Mouse (Mus musculus): ENCODE data around the gene Itpkc. TPM values are rescaled to one million over a fixed set of nuclear protein-coding genes. Genes with fewer than 3 reads are reported as not detected.

The Itpkc gene
- polyA plus RNA-seq, 1 experiment from 2014 or later: 7.9 TPM

DNA sequence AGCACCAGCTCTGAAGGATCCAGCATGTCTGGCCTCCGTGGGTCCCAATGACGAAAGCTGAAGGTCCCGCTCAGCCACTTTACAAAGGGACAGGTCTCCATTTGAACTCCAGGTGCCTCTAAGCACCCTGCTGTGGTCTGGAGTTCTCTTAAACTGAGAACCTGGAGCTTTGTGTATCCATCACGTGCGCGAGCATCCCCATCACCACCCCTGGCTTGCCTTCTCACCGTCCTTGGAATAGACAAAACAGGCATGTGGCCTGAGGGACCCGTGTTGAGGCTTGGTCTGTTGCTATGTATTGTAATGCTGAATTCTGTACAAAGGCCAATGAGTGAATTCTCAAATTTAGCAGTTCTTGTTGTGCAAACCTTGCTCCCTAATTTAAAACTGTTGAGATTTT lies 29.7 kb downstream of the Itpkc start:
- no peak overlapping the region for H3K27ac ChIP-seq
- peaks cover 19% of the 10 kb centered on the region for H3K4me1 ChIP-seq
- H3K36me3 ChIP-seq: peaks cover 66% of the 10 kb centered on the region
- H3K27me3 ChIP-seq (ENCODE audit: low read depth, poor library complexity, severe bottlenecking): no peaks in the 10 kb centered on the region
- no peak for DNase-seq (ENCODE audit: low spot score)
- H3K4me3 ChIP-seq: no peak overlapping the region
- 93% methylated on average over 8 of the region's 8 CpGs for WGBS
- no peaks in the 10 kb centered on the region for H3K9me3 ChIP-seq (replicated peaks)

DNA sequence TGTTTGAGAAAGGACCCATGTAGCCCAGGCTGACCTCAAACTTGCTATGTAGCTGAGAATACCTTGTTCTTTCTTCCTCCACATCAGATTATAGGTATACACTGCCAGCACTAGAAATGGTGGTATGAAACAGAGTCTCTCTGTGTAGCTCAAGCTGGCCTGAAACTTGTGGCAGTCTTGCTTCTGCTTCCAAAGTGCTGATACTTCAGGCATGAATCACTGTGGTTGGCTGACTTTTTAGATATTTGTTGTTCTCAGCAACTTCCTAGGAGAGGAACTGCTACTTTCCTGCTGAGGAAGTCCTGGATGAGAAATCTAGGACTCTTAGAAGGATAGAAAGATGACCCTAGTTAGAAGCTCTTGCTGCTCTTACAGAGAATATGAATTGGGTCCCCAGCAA lies 30.1 kb downstream of the Itpkc start:
- Histone ChIP-seq H3K4me3 (no peak overlapping the region), H3K4me1 (peaks cover 22% of the 10 kb centered on the region), H3K9me3 (replicated peaks) (no peaks in the 10 kb centered on the region), H3K27ac (no peak overlapping the region), H3K36me3 (peaks cover 66% of the 10 kb centered on the region), H3K27me3 (ENCODE audit: low read depth, poor library complexity, severe bottlenecking) (no peaks in the 10 kb centered on the region)
- DNase-seq (ENCODE audit: low spot score): no peak

DNA sequence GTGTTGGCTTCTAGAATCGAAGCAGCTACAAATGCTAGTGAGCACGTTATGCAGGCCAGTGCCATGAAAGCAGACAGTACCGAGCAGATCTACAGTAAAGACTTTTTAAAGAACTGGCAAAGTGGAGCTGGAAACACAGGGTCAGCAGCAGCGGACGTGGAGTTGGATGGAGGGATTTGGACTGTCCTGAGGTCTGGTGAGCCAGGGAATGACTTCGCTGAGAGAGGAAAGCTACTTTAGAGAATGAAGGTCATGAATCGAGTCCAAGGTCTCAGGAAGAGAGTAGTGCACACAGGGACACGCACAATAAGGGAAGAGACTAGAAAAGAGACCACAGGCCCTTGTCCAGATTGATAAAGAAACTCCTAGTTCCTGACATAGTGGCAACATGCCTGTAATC lies 30.8 kb downstream of the Itpkc start:
- Histone ChIP-seq H3K9me3 (replicated peaks) (no peaks in the 10 kb centered on the region), H3K27me3 (ENCODE audit: low read depth, poor library complexity, severe bottlenecking) (no peaks in the 10 kb centered on the region), H3K4me1 (peaks cover 22% of the 10 kb centered on the region), H3K27ac (no peak overlapping the region), H3K36me3 (peaks cover 66% of the 10 kb centered on the region), H3K4me3 (no peak overlapping the region)
- 95% methylated on average over 8 of the region's 8 CpGs for WGBS
- DNase-seq (ENCODE audit: low spot score): no peak

DNA sequence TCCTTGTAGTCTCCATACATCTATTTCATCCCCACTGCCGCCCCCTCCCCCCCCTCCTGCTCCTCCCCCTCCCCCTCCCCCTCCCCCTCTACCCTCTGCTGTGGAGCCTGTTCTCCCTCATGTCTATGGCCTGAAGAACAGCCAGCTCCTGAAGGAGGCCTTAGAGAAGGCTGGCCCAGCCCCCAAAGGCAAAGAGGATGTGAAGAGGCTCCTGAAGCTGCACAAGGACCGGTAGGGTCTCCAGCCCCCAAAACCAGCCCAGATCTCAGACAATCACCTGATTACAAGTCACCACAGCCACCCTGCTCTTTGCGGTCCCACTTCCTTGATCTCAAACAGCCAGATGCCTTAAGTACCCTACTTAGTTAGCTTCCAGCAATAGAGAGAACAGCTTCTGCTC lies 31.3 kb downstream of the Itpkc start:
- Histone ChIP-seq H3K9me3 (replicated peaks) (no peaks in the 10 kb centered on the region), H3K36me3 (peaks cover 66% of the 10 kb centered on the region), H3K4me3 (no peak overlapping the region), H3K27ac (peak overlapping the region; percentile 56), H3K4me1 (peaks cover 22% of the 10 kb centered on the region), H3K27me3 (ENCODE audit: low read depth, poor library complexity, severe bottlenecking) (no peaks in the 10 kb centered on the region)
- WGBS: 89% methylated on average over 3 of the region's 3 CpGs
- DNase-seq (ENCODE audit: low spot score): no peak

DNA sequence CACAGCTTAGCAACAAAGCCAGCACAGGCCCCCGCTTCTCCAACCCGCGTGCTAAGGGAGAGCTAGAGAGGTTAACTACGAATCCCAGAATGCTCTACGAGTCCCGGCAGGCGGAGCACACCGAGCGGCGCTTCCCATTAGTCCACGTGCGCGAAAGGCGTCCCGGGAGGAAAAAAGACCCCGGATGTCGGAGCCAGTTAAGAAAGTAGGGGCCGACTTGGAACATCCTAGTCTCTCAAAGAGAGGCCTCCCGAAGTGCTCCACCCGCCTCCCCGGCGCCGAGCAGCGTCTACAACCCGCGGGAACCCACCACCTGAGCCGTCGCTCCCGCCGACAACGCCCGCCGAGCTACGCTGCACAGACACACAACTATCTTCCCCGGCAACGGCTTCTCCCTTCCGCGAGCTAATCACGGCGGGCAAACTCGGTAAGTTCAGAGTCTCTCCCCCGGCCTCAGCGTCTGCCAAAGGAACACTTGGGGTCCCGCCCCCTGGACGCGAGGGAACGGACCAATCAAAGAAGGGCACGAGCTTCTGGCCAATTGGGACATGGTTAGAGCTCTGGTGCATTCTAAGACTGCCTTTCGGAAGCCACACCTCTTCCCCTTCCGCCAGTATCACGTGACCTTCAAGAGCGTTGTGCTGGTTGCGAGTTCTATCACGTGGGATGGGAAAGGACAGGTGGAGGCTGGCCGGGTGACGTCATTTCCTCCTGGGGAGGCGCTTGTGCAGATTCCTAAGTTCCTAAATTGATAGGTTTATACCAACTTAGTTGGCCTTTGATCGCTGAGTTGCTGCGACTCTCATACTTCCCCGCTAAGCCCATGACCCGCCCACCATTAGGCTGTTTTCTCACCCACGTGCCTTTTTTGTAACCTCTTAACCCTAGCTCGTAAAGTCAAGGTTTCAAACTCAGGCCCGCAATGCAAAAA lies 32.5 kb downstream of the Itpkc start, which contains the start of the genes BC024978 and Snrpa:
TSS of gene BC024978 (plus strand) at position 101 of the 931 bp plus-strand sequence.
TSS of gene Snrpa (minus strand) at position 591 of the 931 bp plus-strand sequence.
- Histone ChIP-seq H3K4me1 (peaks cover 22% of the 10 kb centered on the region), H3K27me3 (ENCODE audit: low read depth, poor library complexity, severe bottlenecking) (no peaks in the 10 kb centered on the region), H3K4me3 (peak within 1 kb of the TSS; percentile 92), H3K9me3 (replicated peaks) (no peaks in the 10 kb centered on the region), H3K36me3 (peaks cover 68% of the 10 kb centered on the region), H3K27ac (peak within 1 kb of the TSS; percentile 98)
- under 1% methylated on average over 64 of the region's 64 CpGs for WGBS
- DNase-seq (ENCODE audit: low spot score): peak; percentile 95

DNA sequence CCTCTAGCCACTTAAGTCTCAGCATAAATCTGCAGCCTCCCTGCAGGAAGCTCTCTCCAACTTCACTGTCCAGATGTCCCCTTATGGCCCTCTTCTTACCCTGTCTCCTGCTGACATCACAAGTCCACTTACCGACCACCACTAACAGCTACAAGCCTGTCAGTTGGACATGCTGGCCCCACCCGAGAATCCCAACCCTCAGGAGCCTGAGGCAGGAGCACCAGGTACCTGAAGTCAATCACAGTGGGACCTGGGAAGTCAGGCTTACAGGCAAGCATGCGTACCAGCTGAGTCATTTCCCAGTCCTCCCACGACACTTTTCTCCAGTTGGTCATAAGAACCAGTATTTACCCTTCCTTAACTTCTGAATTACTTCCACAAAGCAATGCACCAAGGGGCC lies 34.7 kb downstream of the Itpkc start:
- DNase-seq (ENCODE audit: low spot score): no peak
- H3K9me3 ChIP-seq (replicated peaks): no peaks in the 10 kb centered on the region
- no peaks in the 10 kb centered on the region for H3K27me3 ChIP-seq (ENCODE audit: low read depth, poor library complexity, severe bottlenecking)
- 89% methylated on average over 4 of the region's 4 CpGs for WGBS
- peaks cover 22% of the 10 kb centered on the region for H3K4me1 ChIP-seq
- H3K27ac ChIP-seq: no peak overlapping the region
- H3K36me3 ChIP-seq: peaks cover 79% of the 10 kb centered on the region
- H3K4me3 ChIP-seq: 0 out of 2 replicates have a peak overlapping the region, but pooled peaks have one; percentile 4

DNA sequence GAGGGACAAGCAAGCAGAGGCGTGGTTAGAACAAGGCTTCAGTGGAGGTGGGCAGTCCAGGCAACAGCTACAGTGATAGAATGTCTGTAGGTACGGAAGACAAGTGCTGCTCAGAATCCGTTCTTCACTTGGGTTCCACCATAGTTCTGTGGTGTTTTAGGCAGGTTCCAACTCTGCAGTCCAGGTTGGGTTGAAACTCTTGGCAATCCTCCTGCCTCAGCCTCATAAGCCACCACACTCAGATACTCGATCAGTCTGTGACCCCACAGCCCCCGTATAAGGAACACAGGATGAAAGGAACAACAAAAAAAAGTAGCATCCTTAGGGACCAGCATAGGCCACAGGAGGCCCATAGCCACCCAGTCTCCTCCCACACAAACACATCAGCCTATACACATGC lies 36.0 kb downstream of the Itpkc start:
- Histone ChIP-seq H3K36me3 (peaks cover 81% of the 10 kb centered on the region), H3K27ac (no peak overlapping the region), H3K4me3 (no peak overlapping the region), H3K9me3 (replicated peaks) (no peaks in the 10 kb centered on the region), H3K4me1 (peaks cover 22% of the 10 kb centered on the region), H3K27me3 (ENCODE audit: low read depth, poor library complexity, severe bottlenecking) (no peaks in the 10 kb centered on the region)
- WGBS: 92% methylated on average over 5 of the region's 5 CpGs
- no peak for DNase-seq (ENCODE audit: low spot score)

DNA sequence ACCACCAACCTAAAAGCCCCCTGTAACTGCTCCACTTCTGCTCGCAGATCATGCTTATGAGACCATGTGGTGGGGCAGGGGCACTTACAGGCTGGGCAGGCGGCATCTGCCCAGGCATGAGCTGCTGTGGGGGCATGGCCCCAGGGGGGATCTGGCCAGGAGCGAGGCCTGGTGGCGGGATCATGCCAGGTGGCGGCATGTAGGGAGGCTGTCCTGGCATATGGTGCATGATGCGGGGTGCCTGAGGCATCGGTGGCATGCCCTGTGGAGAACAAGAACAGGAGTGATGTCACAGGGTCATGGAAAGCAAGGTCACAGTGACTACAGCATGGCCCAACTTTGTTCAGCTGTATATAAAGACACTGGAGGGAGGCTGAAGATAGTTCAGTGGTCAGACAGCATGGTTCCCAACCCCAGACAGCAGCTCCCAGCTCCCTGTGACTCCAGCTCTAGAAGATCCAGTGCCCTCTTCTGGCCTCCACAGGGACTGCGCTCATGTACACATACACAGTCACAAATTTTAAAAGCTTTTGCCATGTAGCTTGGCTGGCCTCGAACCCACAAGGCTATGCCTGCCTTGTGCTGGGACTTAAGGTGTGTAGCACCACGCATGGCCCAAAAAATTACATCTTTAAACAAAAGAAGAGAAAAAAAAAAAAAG lies 39.1 kb downstream of the Itpkc start:
- no peak for DNase-seq (ENCODE audit: low spot score)
- Histone ChIP-seq H3K4me1 (peaks cover 6% of the 10 kb centered on the region), H3K9me3 (replicated peaks) (no peaks in the 10 kb centered on the region), H3K27ac (no peak overlapping the region), H3K4me3 (no peak overlapping the region), H3K27me3 (ENCODE audit: low read depth, poor library complexity, severe bottlenecking) (no peaks in the 10 kb centered on the region), H3K36me3 (peaks cover 99% of the 10 kb centered on the region)
- 97% methylated on average over 10 of the region's 10 CpGs for WGBS

DNA sequence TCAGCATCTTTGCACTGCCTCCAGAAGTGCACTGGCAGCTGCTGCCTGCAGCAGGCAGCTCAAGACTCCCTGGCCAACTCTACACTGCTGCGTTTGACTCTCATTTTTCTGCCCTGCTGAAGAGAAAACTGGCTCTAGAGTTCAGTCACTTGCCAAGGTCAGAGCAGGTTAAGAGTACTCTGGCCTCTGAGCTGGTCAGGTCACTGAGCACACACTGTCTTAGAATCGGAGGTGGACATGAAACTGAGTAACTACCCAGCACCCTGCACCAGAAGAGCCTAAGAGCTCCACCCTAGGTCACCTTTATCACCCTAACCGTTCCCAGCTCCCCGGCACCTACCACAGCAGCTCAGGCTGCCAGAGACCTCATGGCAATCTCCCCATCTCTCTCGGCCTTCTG lies 42.5 kb downstream of the Itpkc start:
- Histone ChIP-seq H3K9me3 (replicated peaks) (no peaks in the 10 kb centered on the region), H3K4me1 (no peaks in the 10 kb centered on the region), H3K36me3 (peaks cover 82% of the 10 kb centered on the region), H3K27ac (no peak overlapping the region), H3K4me3 (no peak overlapping the region), H3K27me3 (ENCODE audit: low read depth, poor library complexity, severe bottlenecking) (no peaks in the 10 kb centered on the region)
- DNase-seq (ENCODE audit: low spot score): no peak
- 94% methylated on average over 5 of the region's 5 CpGs for WGBS

DNA sequence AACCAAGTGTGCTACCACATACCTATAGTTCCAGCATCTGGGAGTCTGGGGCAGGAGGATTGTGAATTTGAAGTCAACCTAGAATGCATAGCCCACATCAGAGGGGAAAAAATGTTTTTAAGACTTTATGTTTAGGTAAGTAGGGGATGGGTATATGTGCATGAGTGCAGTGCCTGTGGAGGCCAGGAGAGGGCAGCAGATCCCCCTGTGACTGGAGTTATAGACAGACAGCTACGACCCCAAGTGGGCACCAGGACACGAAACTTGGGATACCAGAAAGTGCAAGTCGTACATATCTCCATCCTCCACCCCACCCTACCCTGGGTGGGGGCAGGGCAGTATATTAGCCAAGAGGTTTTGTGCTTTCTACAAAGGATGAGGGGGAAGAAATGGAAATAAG lies 43.5 kb downstream of the Itpkc start:
- H3K27ac ChIP-seq: no peak overlapping the region

DNA sequence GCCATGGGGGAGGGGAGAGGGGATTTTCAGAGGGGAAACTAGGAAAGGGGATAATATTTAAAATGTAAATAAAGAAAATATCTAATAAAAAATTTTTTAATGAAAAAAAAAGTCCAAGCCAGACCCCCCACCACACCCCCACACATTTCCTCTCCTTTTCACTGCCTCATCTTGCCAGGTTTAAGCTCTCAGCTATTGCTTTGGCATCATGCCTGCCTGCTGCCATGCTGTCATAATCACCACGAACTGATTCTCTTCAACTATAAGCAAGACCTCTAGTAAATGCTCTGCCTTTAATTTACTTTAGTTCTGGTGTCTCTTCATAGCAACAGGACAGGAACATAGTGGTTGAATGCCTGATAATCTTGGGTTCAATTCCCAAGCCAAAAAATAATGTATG lies 46.0 kb downstream of the Itpkc start:
- Histone ChIP-seq H3K27me3 (ENCODE audit: low read depth, poor library complexity, severe bottlenecking) (no peaks in the 10 kb centered on the region), H3K4me3 (no peak overlapping the region), H3K27ac (no peak overlapping the region), H3K4me1 (peaks cover 11% of the 10 kb centered on the region; the same call in 1 of the 2 replicates), H3K9me3 (replicated peaks) (no peaks in the 10 kb centered on the region), H3K36me3 (peaks cover 48% of the 10 kb centered on the region)
- no peak for DNase-seq (ENCODE audit: low spot score)
- WGBS: 90% methylated on average over 1 of the region's 1 CpGs

More for the DNA sequence above, 43.5 kb downstream of the Itpkc start:
- H3K4me1 ChIP-seq: no peaks in the 10 kb centered on the region
- H3K27me3 ChIP-seq (ENCODE audit: low read depth, poor library complexity, severe bottlenecking): no peaks in the 10 kb centered on the region
- WGBS: 74% methylated on average over 3 of the region's 3 CpGs
- no peak overlapping the region for H3K4me3 ChIP-seq
- DNase-seq (ENCODE audit: low spot score): peak; percentile 71
- H3K9me3 ChIP-seq (replicated peaks): no peaks in the 10 kb centered on the region
- peaks cover 72% of the 10 kb centered on the region for H3K36me3 ChIP-seq

DNA sequence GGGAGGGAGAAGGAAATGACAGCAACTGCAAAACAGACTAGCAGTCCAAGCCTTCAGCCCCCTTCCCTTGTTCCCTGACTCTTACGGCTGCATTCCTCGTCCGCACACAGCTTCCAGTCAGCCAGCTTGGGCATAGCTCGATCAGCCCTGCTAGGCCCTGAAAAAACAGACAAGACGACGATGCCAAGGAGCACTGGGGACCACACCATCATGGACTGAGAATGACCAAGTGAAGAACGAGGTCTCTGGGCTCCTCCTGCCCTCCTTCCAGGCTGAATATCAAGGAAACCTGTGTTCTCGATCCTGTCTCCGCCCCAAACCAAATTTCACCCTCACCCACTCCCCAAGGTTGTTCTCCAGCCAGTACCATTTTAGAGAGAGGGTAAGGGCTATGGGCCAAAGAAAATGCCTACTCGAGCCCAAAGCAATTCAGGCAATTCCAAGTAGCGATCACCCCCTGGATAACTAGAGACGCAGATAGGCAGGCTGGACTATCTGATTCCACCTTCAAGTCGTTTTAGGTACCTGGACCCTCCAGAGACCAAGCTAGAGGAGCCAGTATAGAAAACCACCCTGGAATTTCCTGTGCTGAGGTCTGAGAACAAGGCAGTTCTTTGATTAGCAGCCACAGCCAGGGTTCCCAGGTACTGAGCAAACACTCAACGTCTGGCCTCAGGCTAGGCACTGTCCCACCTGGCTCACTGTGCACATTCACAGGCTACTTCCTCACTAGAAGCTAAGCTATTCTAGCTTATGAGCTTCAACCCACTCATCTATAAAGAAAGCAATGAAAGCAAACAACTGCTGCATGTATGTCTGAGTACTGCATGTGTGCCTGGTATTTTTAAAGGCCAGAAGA lies 47.4 kb downstream of the Itpkc start, which contains the start of the genes Gm21983 and Mia:
TSS of gene Gm21983 (minus strand) at position 250 of the 859 bp plus-strand sequence.
TSS of gene Mia (minus strand) at position 321 of the 859 bp plus-strand sequence.
- H3K36me3 ChIP-seq: peaks cover 33% of the 10 kb centered on the region
- H3K27me3 ChIP-seq (ENCODE audit: low read depth, poor library complexity, severe bottlenecking): no peaks in the 10 kb centered on the region
- H3K4me3 ChIP-seq: no peak within 1 kb of the TSS
- DNase-seq (ENCODE audit: low spot score): no peak
- 73% methylated on average over 14 of the region's 14 CpGs for WGBS
- no peak within 1 kb of the TSS for H3K27ac ChIP-seq
- H3K9me3 ChIP-seq (replicated peaks): no peaks in the 10 kb centered on the region
- H3K4me1 ChIP-seq: peaks cover 11% of the 10 kb centered on the region; the same call in 1 of the 2 replicates

All from limb, embryonic 10.5 days (tissue).